Mouse (Mus musculus): ENCODE data around the gene Abcb6. TPM values are rescaled to one million over a fixed set of nuclear protein-coding genes. Genes with fewer than 3 reads are reported as not detected.

Abcb6 gene
- total RNA-seq, 2 experiments from 2014 or later, result 38.1 to 39.3 TPM

- DNase-seq (ENCODE audit: low spot score in 2 of 2), result no peak
- intact Hi-C loops (cut with DNase I), result no loop called here
Observed at GRCm38 (mm10) chr1:75160256-75160617, 20.0 kb downstream of the Abcb6 start.

GRCm38 (mm10) chr1:75159540-75160255 lies 20.5 kb downstream of the Abcb6 start:
- intact Hi-C loops (cut with DNase I), result no loop called here
- DNase-seq (ENCODE audit: low spot score in 2 of 2), result no peak

- DNase-seq (ENCODE audit: low spot score in 2 of 2), result no peak
- intact Hi-C loops (cut with DNase I), result no loop called here
Observed at GRCm38 (mm10) chr1:75158990-75159389, 21.2 kb downstream of the Abcb6 start.

- intact Hi-C loops (cut with DNase I), result no loop called here
- no peak for DNase-seq (ENCODE audit: low spot score in 2 of 2)
Observed at GRCm38 (mm10) chr1:75155837-75156236, 24.4 kb downstream of the Abcb6 start.

- intact Hi-C loops (cut with DNase I), result no loop called here
- no peak for DNase-seq (ENCODE audit: low spot score in 2 of 2)
Observed at GRCm38 (mm10) chr1:75148727-75149126, 31.5 kb downstream of the Abcb6 start.

GRCm38 (mm10) chr1:75147411-75148135 lies 32.6 kb downstream of the Abcb6 start:
- intact Hi-C loops (cut with DNase I), result no loop called here
- DNase-seq (ENCODE audit: low spot score in 2 of 2), result no peak

GRCm38 (mm10) chr1:75145589-75145988 lies 34.6 kb downstream of the Abcb6 start:
- intact Hi-C loops (cut with DNase I), result no loop called here
- no peak for DNase-seq (ENCODE audit: low spot score in 2 of 2)

- peak; percentile 95 to 97 for DNase-seq (ENCODE audit: low spot score in 2 of 2)
- intact Hi-C loops (cut with DNase I), result no loop called here
Observed at GRCm38 (mm10) chr1:75142301-75143261, 37.6 kb downstream of the Abcb6 start, which contains the start of the genes Cnppd1 and Retreg2. Gene Cnppd1, minus strand, starts transcription at chr1:75142711. Gene Retreg2, plus strand, starts transcription at chr1:75142778.

- DNase-seq (ENCODE audit: low spot score in 2 of 2), result peak; percentile 41 to 59
- intact Hi-C loops (cut with DNase I), result no loop called here
Observed at GRCm38 (mm10) chr1:75141486-75142190, 38.6 kb downstream of the Abcb6 start.

- no peak for DNase-seq (ENCODE audit: low spot score in 2 of 2)
- intact Hi-C loops (cut with DNase I), result no loop called here
Observed at GRCm38 (mm10) chr1:75140601-75141190, 39.5 kb downstream of the Abcb6 start.

- DNase-seq (ENCODE audit: low spot score in 2 of 2), result no peak
- intact Hi-C loops (cut with DNase I), result no loop called here
Observed at GRCm38 (mm10) chr1:75138448-75138847, 41.7 kb downstream of the Abcb6 start.

- no peak for DNase-seq (ENCODE audit: low spot score in 2 of 2)
- intact Hi-C loops (cut with DNase I), result no loop called here
Observed at GRCm38 (mm10) chr1:75136730-75137129, 43.5 kb downstream of the Abcb6 start.

- intact Hi-C loops (cut with DNase I), result no loop called here
- no peak for DNase-seq (ENCODE audit: low spot score in 2 of 2)
Observed at GRCm38 (mm10) chr1:75136293-75136692, 43.9 kb downstream of the Abcb6 start.

- intact Hi-C loops (cut with DNase I), result no loop called here
- no peak for DNase-seq (ENCODE audit: low spot score in 2 of 2)
Observed at GRCm38 (mm10) chr1:75133421-75134207, 46.6 kb downstream of the Abcb6 start, which contains the start of gene Slc23a3. Gene Slc23a3, minus strand, starts transcription at chr1:75133890.

- no peak for DNase-seq (ENCODE audit: low spot score in 2 of 2)
- intact Hi-C loops (cut with DNase I), result no loop called here
Observed at GRCm38 (mm10) chr1:75128641-75129040, 51.6 kb downstream of the Abcb6 start.

GRCm38 (mm10) chr1:75125418-75125817 lies 54.8 kb downstream of the Abcb6 start:
- intact Hi-C loops (cut with DNase I), result no loop called here
- no peak for DNase-seq (ENCODE audit: low spot score in 2 of 2)

GRCm38 (mm10) chr1:75124346-75125321 lies 55.6 kb downstream of the Abcb6 start, which contains the start of gene Nhej1:
Gene Nhej1, minus strand, starts transcription at chr1:75125200.
- intact Hi-C loops (cut with DNase I), result no loop called here
- DNase-seq (ENCODE audit: low spot score in 2 of 2), result peak; percentile 91 to 93

All from left cerebral cortex, postnatal 14 days (tissue).